Mouse (Mus musculus): ENCODE results near the gene Rab36. TPM values are rescaled to one million over a fixed set of nuclear protein-coding genes. Genes with fewer than 3 reads are reported as not detected.

Rab36 gene
- total RNA-seq, 2 experiments from 2014 or later, result 0.67 to 0.84 TPM

GRCm38 (mm10) chr10:75068624-75069328 lies 31.9 kb downstream of the Rab36 start:
- peak; percentile 18; the same call in 1 of the 2 replicates for ATAC-seq (replicated peaks; ENCODE audit: poor library complexity)

GRCm38 (mm10) chr10:75070281-75070976 lies 33.6 kb downstream of the Rab36 start:
- no peak for ATAC-seq (replicated peaks; ENCODE audit: poor library complexity)

GRCm38 (mm10) chr10:75075665-75076064 lies 38.8 kb downstream of the Rab36 start:
- ATAC-seq (replicated peaks; ENCODE audit: poor library complexity), result no peak

GRCm38 (mm10) chr10:75078174-75079128 lies 41.6 kb downstream of the Rab36 start:
- ATAC-seq (replicated peaks; ENCODE audit: poor library complexity), result peak; percentile 85

GRCm38 (mm10) chr10:75085330-75085729 lies 48.5 kb downstream of the Rab36 start:
- no peak for ATAC-seq (replicated peaks; ENCODE audit: poor library complexity)

- ATAC-seq (replicated peaks; ENCODE audit: poor library complexity), result peak; percentile 77
Observed at GRCm38 (mm10) chr10:75088471-75088870, 51.6 kb downstream of the Rab36 start.

- ATAC-seq (replicated peaks; ENCODE audit: poor library complexity), result no peak
Observed at GRCm38 (mm10) chr10:75091478-75092152, 54.8 kb downstream of the Rab36 start.

GRCm38 (mm10) chr10:75093252-75093987 lies 56.6 kb downstream of the Rab36 start:
- peak; percentile 10; the same call in 1 of the 2 replicates for ATAC-seq (replicated peaks; ENCODE audit: poor library complexity)

- ATAC-seq (replicated peaks; ENCODE audit: poor library complexity), result no peak
Observed at GRCm38 (mm10) chr10:75094338-75094737, 57.5 kb downstream of the Rab36 start.

- ATAC-seq (replicated peaks; ENCODE audit: poor library complexity), result no peak
Observed at GRCm38 (mm10) chr10:75095216-75095615, 58.4 kb downstream of the Rab36 start.

GRCm38 (mm10) chr10:75098446-75099183 lies 61.8 kb downstream of the Rab36 start:
- no peak for ATAC-seq (replicated peaks; ENCODE audit: poor library complexity)

GRCm38 (mm10) chr10:75100298-75100697 lies 63.4 kb downstream of the Rab36 start:
- ATAC-seq (replicated peaks; ENCODE audit: poor library complexity), result no peak

GRCm38 (mm10) chr10:75103502-75103901 lies 66.6 kb downstream of the Rab36 start:
- peak; percentile 26; the same call in 1 of the 2 replicates for ATAC-seq (replicated peaks; ENCODE audit: poor library complexity)

Other genes with a start within 250 kb of the Rab36 start
- 0.17 TPM in 1 of 2 replicates, not detected in the other for gene Gnaz, start 69.9 kb upstream of the Rab36 start, total RNA-seq (2015)
- 0.12 and 0.27 TPM in 2 replicates for gene Gnaz, start 69.9 kb upstream of the Rab36 start, total RNA-seq (2017)
- gene Rsph14, start 4.5 kb upstream of the Rab36 start, total RNA-seq (2015), result not detected in 2 replicates
- 0.96 TPM in 1 of 2 replicates, not detected in the other for gene Rsph14, start 4.5 kb upstream of the Rab36 start, total RNA-seq (2017)
- 18.1 and 18.6 TPM in 2 replicates for gene Bcr, start 23.5 kb downstream of the Rab36 start, total RNA-seq (2015)
- gene Bcr, start 23.5 kb downstream of the Rab36 start, total RNA-seq (2017), result 23.0 and 28.2 TPM in 2 replicates
- gene Specc1l, start 175.0 kb downstream of the Rab36 start, total RNA-seq (2015), result 20.0 and 21.7 TPM in 2 replicates
- gene Specc1l, start 175.0 kb downstream of the Rab36 start, total RNA-seq (2017), result 30.2 and 32.8 TPM in 2 replicates